Mouse (Mus musculus) central nervous system, embryonic 18 days (tissue): Measurements from ENCODE around the gene Klre1. TPM values are rescaled to one million over a fixed set of nuclear protein-coding genes. Genes with fewer than 3 reads are reported as not detected.

Experiments
- polyA plus RNA-seq: library from polyadenylated mRNA; depleted of rRNA; stranded (reverse); fragments of >200 nt; gene quantifications from 2 replicates; pipeline ENCODE4 v1.2.3, GENCODE M21; 2012; rRNA removed

The Klre1 gene
- polyA plus RNA-seq = 0.19 and 0.20 TPM in 2 replicates

GRCm38 (mm10) chr6:129577605-129578004 lies at the start of gene Klre1:
TSS of gene Klre1 (plus strand) at chr6:129577905.

DNA sequence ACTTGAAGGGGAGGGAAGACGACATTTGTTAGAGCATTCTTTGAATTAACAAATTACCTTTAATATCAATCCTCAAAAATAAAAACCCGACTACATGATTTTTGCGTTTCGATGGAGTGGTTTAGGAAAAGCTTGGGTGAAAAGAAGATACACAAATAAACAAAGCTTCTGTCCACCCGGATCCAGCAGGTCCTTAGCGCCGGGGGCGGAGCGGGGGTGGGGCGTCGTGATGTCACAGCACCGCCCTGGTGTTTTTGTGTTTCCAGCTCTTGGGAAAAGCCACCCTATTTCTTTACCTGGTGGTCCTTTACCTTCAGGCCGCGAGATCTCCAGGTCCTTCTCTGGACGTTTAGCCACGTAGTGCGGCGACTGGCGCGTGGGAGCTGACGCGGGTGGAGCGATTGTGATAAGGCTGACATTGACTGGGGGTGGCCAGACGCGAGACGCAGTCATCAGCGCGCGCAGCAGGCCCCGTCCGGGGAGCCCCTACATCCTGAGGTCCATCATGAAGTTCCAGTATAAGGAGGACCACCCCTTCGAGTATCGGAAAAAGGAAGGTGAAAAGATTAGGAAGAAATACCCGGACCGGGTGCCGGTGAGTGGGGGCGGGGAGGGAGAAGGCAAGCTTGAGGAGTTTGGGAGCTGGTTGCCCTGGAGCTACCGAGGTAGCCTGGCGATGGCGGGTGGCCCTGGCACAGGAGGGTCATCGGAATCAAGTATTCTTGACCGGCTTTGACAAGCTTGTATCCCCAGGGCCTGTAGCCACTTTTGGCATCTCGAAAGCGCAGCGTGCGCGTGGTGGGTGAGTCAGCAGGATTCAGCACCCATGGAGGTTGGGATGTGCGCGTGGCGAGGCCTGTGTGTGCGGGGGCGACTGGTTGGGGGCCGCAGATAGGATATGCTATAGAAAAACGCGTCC lies 44.5 kb upstream of the Klre1 start, which contains the start of gene Gabarapl1:
Gabarapl1 (plus strand) TSS at position 219 of the 919 bp plus-strand sequence.

DNA sequence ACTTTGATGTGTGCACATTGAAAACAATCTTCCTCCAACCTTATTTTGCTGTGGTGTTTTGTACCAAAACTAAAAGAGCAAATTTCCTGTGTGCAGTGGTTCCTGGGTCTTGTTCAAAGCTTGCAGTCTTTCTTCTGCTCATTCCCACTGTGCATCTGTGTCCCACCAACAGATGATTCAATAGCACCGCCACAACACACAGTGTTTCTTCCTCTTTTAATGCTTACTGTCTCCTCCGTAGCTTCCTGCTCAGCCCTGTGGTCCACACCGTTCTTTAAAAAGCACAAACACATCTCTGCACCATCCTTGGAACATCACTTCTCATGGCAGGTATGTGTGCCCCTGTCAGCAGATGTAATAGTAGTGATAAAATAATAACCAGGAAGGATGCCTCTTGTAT lies 13.8 kb downstream of the Klre1 start, which contains the start of gene Klrd1:
Klrd1 (plus strand) TSS at position 275 of the 400 bp plus-strand sequence.

GRCm38 (mm10) chr6:129623735-129624134 lies 46.0 kb downstream of the Klre1 start, which contains the start of gene Klrk1:
TSS of gene Klrk1 (minus strand) at chr6:129623864.

Other genes with a start within 250 kb of the Klre1 start
- not detected in 2 replicates for gene 4922502D21Rik, start 246.1 kb upstream of the Klre1 start, polyA plus RNA-seq
- 0.08 and 0.59 TPM in 2 replicates for gene Clec12a, start 235.2 kb upstream of the Klre1 start, polyA plus RNA-seq
- gene Clec12b, start 192.0 kb upstream of the Klre1 start, polyA plus RNA-seq = 0.17 TPM in 2 replicates
- 0.36 and 0.49 TPM in 2 replicates for gene Clec1b, start 180.6 kb upstream of the Klre1 start, polyA plus RNA-seq
- gene Clec9a, start 169.0 kb upstream of the Klre1 start, polyA plus RNA-seq = 0.05 and 0.08 TPM in 2 replicates
- 0.71 and 0.79 TPM in 2 replicates for gene Clec1a, start 125.9 kb upstream of the Klre1 start, polyA plus RNA-seq
- 0.01 TPM in 1 of 2 replicates, not detected in the other for gene Olr1, start 70.7 kb upstream of the Klre1 start, polyA plus RNA-seq
- gene Tmem52b, start 65.3 kb upstream of the Klre1 start, polyA plus RNA-seq = not detected in 2 replicates
- gene Gabarapl1, start 44.7 kb upstream of the Klre1 start, polyA plus RNA-seq = 226 TPM in 2 replicates
- 0.12 TPM in 1 of 2 replicates, not detected in the other for gene Klrd1, start 13.9 kb downstream of the Klre1 start, polyA plus RNA-seq
- not detected in 2 replicates for gene Klrk1, start 46.0 kb downstream of the Klre1 start, polyA plus RNA-seq
- not detected in 2 replicates for gene Klrc3, start 65.4 kb downstream of the Klre1 start, polyA plus RNA-seq
- gene Klrc2, start 82.8 kb downstream of the Klre1 start, polyA plus RNA-seq = not detected in 2 replicates
- gene Klrc1, start 101.1 kb downstream of the Klre1 start, polyA plus RNA-seq = not detected in 2 replicates
- not detected in 2 replicates for gene Klri1, start 139.2 kb downstream of the Klre1 start, polyA plus RNA-seq
- 0.03 TPM in 1 of 2 replicates, not detected in the other for gene Klri2, start 162.6 kb downstream of the Klre1 start, polyA plus RNA-seq
- gene Gm156, start 206.4 kb downstream of the Klre1 start, polyA plus RNA-seq = not detected in 2 replicates